ENCODE assay signal across 28 mouse cellular contexts in genomic region chr15:40157683-40158082, GRCm38 (mm10). TPM values are rescaled to one million over a fixed set of nuclear protein-coding genes. Genes with fewer than 3 reads are reported as not detected.
DNase-seq lines count a peak whose midpoint lies in the region; ATAC-seq and TF ChIP-seq lines count a peak whose summit lies in the region.
"Had no signal": no experiment of that assay in that cellular context is flagged by ENCODE, and none has a peak within 500 bp of the region (broad histone marks: within the 10 kb centered on the region; RNA-seq: fewer than 3 reads in every experiment).

No protein-coding gene starts in this region.

- H3K27ac ChIP-seq in left cerebral cortex, adult 2 months = no peak overlapping the region
- no peak overlapping the region for H3K27ac ChIP-seq in cortical plate, adult 2 months (ENCODE audit: insufficient read depth, low read length)
- H3K27ac ChIP-seq: embryonic facial prominence, embryonic 10.5 days; forebrain, embryonic 13.5 days; heart, adult 2 months; heart, embryonic 15.5 days; hindbrain, embryonic 13.5 days had no signal

- DNase-seq in frontal cortex, postnatal 25 days (ENCODE audit: low spot score in 2 of 2) = no peak
- DNase-seq in left cerebral cortex, adult 2 months (ENCODE audit: extremely low spot score in 1 of 2, low spot score in 2 of 2) = no peak
- DNase-seq in left cerebral cortex, postnatal 4 days = no peak
- no peak for DNase-seq in Patski (ENCODE audit: low read depth, low spot score)
- DNase-seq in embryo, embryonic 11 days = no peak
- DNase-seq: adrenal gland, adult 2 months; adrenal gland, postnatal 25 days; cerebellum, adult 11 months; cerebellum, adult 9-10 months; cerebellum, postnatal 25 days; gastrocnemius, postnatal 14 days; heart, adult 2 months; heart, postnatal 14 days had no signal

- peak; percentile 39 for TF ChIP-seq CTCF in left cerebral cortex, adult 2 months (IDR thresholded peaks at IDR 0.05)
- TF ChIP-seq CTCF in Patski (IDR thresholded peaks at IDR 0.05) = peak; percentile 24
- peak; percentile 19; the same call in 1 of the 2 replicates for TF ChIP-seq CTCF in cortical plate, adult 2 months (IDR thresholded peaks at IDR 0.05; ENCODE audit: extremely low read depth, insufficient read depth, low read length)

- intact Hi-C loops in left cerebral cortex, adult 2 months (cut with DNase I) = no loop called here
- intact Hi-C loops in left cerebral cortex, postnatal 4 days (cut with DNase I) = no loop called here

- ATAC-seq in frontal cortex, adult (ENCODE audit: low TSS enrichment) = peak; percentile 91
- no peak for ATAC-seq in Patski
- ATAC-seq: activated CD4-positive, CD25-positive, alpha-beta regulatory T cell, adult 4 months; forebrain, embryonic 13.5 days had no signal

- TF ChIP-seq POLR2A in cortical plate, adult 2 months (IDR thresholded peaks at IDR 0.05; ENCODE audit: extremely low read depth, insufficient read depth, low read length) = no peak

- H3K4me3 ChIP-seq in left cerebral cortex, adult 2 months = no peak overlapping the region
- no peak overlapping the region for H3K4me3 ChIP-seq in cortical plate, adult 2 months (ENCODE audit: insufficient read depth, low read length)
- H3K4me3 ChIP-seq: embryonic facial prominence, embryonic 10.5 days; forebrain, embryonic 13.5 days; heart, adult 2 months; heart, embryonic 15.5 days; hindbrain, embryonic 13.5 days had no signal

- POLR2A ChIA-PET in Patski (lab: Charles Lee) = no interaction called here

- in situ Hi-C loops in Patski (cut with MboI; ENCODE audit: low pct_unique_long_range_greater_than_20kb) = no loop called here

- H3K4me1 ChIP-seq in cortical plate, adult 2 months (ENCODE audit: control insufficient read depth, insufficient read depth, low read length) = no peaks in the 10 kb centered on the region
- H3K4me1 ChIP-seq: embryonic facial prominence, embryonic 10.5 days; forebrain, embryonic 13.5 days; heart, embryonic 15.5 days; hindbrain, embryonic 13.5 days had no signal

- no peaks in the 10 kb centered on the region for H3K27me3 ChIP-seq in Patski
- H3K27me3 ChIP-seq: forebrain, embryonic 13.5 days; heart, embryonic 15.5 days; hindbrain, embryonic 13.5 days had no signal

- CTCF ChIA-PET in Patski (lab: Charles Lee) = interaction anchor here (0.8 kb wide), 1 partner anchor 22 kb away, joined by 3 read pairs; no protein-coding TSS in a partner anchor

RNA-seq across cellular contexts. Expression of gene 9330182O14Rik, which starts 23.5 kb away (rescaled TPM):
- total RNA-seq in left cerebral cortex, adult 2 months (2021) = not detected
- total RNA-seq in left cerebral cortex, postnatal 4 days (2021) = not detected
- not detected for polyA plus RNA-seq in Patski (2021)
- not detected in 2 replicates for polyA plus RNA-seq in cortical plate, adult 2 months (2012; rRNA removed)
- total RNA-seq: gastrocnemius, adult 18-20 months; gastrocnemius, postnatal 14 days; heart, adult 2 months; heart, postnatal 14 days; hematopoietic stem cell, adult 5-6 weeks; MEL had no signal
- polyA plus RNA-seq: activated CD4-positive, CD25-positive, alpha-beta regulatory T cell, adult 4 months; adrenal gland, adult 2 months; C2C12; embryonic facial prominence, embryonic 10.5 days; embryonic facial prominence, embryonic 14.5 days; forebrain, embryonic 13.5 days; frontal cortex, adult 2 months; gonadal fat pad, adult 2 months; heart, adult 2 months; heart, embryonic 11.5 days; heart, embryonic 15.5 days; hindbrain, embryonic 13.5 days had no signal
